Mouse (Mus musculus) brain, adult 10 weeks (tissue): ENCODE results near the gene Cog7. TPM values are rescaled to one million over a fixed set of nuclear protein-coding genes. Genes with fewer than 3 reads are reported as not detected.

Experiments used
- polyA plus RNA-seq: library from polyadenylated mRNA; stranded (reverse); fragments of 350-450 nt; fragmentation: Illumina TruSeq; extraction: RNeasy Lipid Tissue Mini Kit (QIAGEN cat#74804); gene quantifications from one replicate; pipeline ENCODE4 v1.2.3, GENCODE M21; 2015; ENCODE audit warnings: low read depth, low replicate concordance

Cog7 gene
- polyA plus RNA-seq: 30.6 TPM

GRCm38 (mm10) chr7:121981307-121981871 lies at the start of gene Cog7:
Gene Cog7 (minus strand): TSS chr7:121981711.

DNA sequence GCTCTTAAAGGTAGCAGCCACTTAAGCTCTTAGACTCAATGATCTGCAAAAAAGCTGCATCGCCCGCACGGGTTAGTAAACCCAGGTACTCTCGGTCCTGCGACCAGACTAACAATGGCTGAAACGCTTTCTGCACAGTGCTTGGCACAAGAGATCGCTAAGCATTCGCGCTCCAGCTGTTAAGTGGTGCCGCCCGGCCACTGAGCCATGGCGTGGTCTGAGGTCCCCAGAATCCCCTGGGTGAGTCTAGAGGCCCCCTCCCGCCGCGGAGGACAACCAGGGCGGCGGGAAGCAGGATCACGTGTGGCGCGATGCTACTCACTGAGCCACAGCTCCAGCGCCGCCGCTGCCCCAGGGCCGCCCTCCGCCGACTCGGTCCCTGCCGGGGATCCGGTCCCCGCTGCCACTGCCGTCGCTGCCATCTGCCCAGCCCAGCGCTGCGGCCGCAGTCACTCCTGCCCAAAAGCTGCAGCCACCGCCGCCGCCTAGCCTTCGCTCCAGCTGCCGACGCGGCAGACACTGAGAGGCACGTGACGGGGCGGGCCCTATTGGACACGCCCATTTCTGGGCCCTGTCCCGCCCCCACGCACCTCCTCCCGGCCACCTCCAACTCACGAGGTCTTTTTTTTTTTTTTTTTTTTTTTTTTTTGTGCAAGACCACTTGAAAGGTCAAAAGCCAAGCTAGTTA lies 39.3 kb upstream of the Cog7 start, which contains the start of gene Gga2:
Gene Gga2 (minus strand): TSS at position 556 of the 688 bp plus-strand sequence.

GRCm38 (mm10) chr7:121864858-121865585 lies 116.5 kb downstream of the Cog7 start, which contains the start of gene Scnn1b:
Gene Scnn1b (plus strand): TSS chr7:121865038.

Other genes starting within 250 kb of the Cog7 start
- gene Scnn1g, start 247.2 kb downstream of the Cog7 start, polyA plus RNA-seq: not detected
- not detected for gene Scnn1b, start 116.7 kb downstream of the Cog7 start, polyA plus RNA-seq
- gene Gga2, start 39.5 kb upstream of the Cog7 start, polyA plus RNA-seq: 22.3 TPM
- gene Ubfd1, start 85.5 kb upstream of the Cog7 start, polyA plus RNA-seq: 31.3 TPM
- gene Ears2, start 85.6 kb upstream of the Cog7 start, polyA plus RNA-seq: 5.2 TPM
- 483 TPM for gene Ndufab1, start 120.2 kb upstream of the Cog7 start, polyA plus RNA-seq
- gene Palb2, start 151.3 kb upstream of the Cog7 start, polyA plus RNA-seq: 1.7 TPM
- 141 TPM for gene Dctn5, start 151.3 kb upstream of the Cog7 start, polyA plus RNA-seq
- gene Plk1, start 177.7 kb upstream of the Cog7 start, polyA plus RNA-seq: 0.54 TPM
- gene Ern2, start 204.5 kb upstream of the Cog7 start, polyA plus RNA-seq: 0.15 TPM
- gene Chp2, start 237.8 kb upstream of the Cog7 start, polyA plus RNA-seq: 3.5 TPM